Mouse (Mus musculus): ENCODE results near the gene Acta2. TPM values are rescaled to one million over a fixed set of nuclear protein-coding genes. Genes with fewer than 3 reads are reported as not detected.
A peak's percentile ranks its signal among the peaks of the same experiment; 100 is the strongest.

The Acta2 gene
- polyA plus RNA-seq, 1 experiment from 2014 or later = 19.8 TPM

DNA sequence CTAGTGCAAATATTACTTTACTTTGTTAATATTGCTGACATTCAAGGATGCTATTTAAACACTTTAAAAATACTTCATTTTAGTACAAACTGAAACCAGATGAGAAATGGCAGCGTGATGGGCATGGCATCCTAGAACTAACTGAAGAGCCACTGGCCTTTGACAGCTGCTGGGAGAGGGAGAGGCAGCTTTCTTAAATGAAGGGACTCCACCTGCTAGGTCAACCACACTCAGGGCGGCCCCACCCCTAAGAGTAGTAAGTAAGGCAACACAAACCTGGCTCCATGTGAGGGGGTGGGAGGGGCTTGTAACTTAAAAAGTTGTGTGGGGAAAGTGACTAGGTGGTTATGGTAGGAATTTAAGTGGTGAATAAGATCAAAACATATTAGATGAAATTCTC lies 52.7 kb downstream of the Acta2 start:
- Histone ChIP-seq H3K9ac (no peak overlapping the region), H3K4me1 (replicated peaks) (0 out of 2 replicates have a peak, but pooled peaks cover 4% of the 10 kb centered on the region), H3K27me3 (no peaks in the 10 kb centered on the region), H3K36me3 (replicated peaks) (no peaks in the 10 kb centered on the region), H3K4me2 (no peak overlapping the region), H3K9me3 (replicated peaks) (no peaks in the 10 kb centered on the region), H3K27ac (replicated peaks) (no peak overlapping the region), H3K4me3 (replicated peaks) (no peak overlapping the region)
- ATAC-seq (ENCODE audit: insufficient read depth) = no peak
- 58% methylated on average over 2 of the region's 2 CpGs for WGBS (ENCODE audit: insufficient replicate concordance)

DNA sequence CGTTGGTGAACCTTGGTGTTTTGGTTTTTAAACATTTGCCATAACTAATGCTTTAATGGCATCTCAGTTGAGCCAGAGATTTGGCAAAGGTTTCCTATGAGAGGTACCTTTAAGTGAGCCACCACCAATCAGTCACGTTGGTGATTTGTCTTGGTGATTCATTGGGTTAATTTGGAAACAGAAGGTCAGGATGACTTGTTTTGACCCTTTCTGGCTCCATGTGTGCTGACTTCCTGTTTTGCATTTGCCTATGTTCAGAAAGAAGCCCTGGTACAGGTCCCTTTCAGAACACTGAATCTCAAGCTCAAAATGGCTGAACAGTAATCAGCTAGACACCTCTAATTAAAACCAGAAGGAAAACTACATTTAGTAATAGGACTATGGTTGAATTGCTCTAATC lies 55.9 kb downstream of the Acta2 start:
- no peak overlapping the region for H3K9ac ChIP-seq
- no peak overlapping the region for H3K4me2 ChIP-seq
- H3K9me3 ChIP-seq (replicated peaks) = no peaks in the 10 kb centered on the region
- no peak for ATAC-seq (ENCODE audit: insufficient read depth)
- no peaks in the 10 kb centered on the region for H3K27me3 ChIP-seq
- peaks cover 18% of the 10 kb centered on the region for H3K4me1 ChIP-seq (replicated peaks)
- H3K27ac ChIP-seq (replicated peaks) = no peak overlapping the region
- H3K36me3 ChIP-seq (replicated peaks) = no peaks in the 10 kb centered on the region
- H3K4me3 ChIP-seq (replicated peaks) = no peak overlapping the region
- WGBS (ENCODE audit: insufficient replicate concordance) = 42% methylated on average over 2 of the region's 2 CpGs

DNA sequence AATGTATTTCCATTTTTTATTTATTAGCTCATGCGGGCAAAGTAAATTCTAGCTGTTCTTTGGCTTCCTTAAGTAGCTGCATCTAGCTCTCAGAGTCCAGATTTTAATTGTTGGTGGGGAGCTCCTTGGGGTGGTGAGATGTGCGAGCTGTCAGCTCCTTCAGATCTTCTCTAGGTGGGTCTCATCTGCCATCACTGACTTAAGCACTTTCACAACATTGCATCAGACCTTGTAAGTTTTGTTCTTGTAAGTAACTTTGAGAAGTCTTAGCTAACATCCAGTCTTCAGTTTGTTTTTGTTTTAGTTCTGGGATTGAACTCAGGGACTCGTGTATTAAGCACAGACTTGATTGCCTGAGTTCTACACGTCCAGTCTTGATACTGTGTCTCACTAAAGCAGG lies 56.5 kb downstream of the Acta2 start:
- Histone ChIP-seq H3K36me3 (replicated peaks) (no peaks in the 10 kb centered on the region), H3K27ac (replicated peaks) (no peak overlapping the region), H3K27me3 (no peaks in the 10 kb centered on the region), H3K4me3 (replicated peaks) (no peak overlapping the region), H3K4me1 (replicated peaks) (peaks cover 22% of the 10 kb centered on the region), H3K9me3 (replicated peaks) (no peaks in the 10 kb centered on the region), H3K9ac (no peak overlapping the region), H3K4me2 (no peak overlapping the region)
- ATAC-seq (ENCODE audit: insufficient read depth) = no peak
- 59% methylated on average over 4 of the region's 4 CpGs for WGBS (ENCODE audit: insufficient replicate concordance)

DNA sequence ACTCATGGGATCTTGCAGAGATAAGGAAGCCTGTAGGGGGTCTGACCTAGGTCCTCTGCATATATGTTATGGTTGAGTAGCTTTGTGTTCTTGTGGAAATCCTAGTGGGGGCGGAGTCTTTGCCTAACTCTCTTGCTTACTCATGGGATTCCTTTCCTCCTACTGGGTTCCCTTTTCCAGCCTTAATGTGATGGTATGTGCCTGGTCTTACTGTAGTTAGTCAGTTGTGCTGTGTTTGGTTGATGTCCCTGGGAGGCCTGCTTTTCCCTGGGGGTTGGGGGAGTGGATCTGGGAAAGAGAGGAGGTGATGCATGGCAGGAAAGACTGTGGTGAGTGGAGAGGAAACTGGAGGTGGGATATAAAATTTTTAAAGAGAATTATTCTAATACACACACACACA lies 57.3 kb downstream of the Acta2 start:
- 92% methylated on average over 1 of the region's 1 CpGs for WGBS (ENCODE audit: insufficient replicate concordance)
- H3K4me1 ChIP-seq (replicated peaks) = peaks cover 27% of the 10 kb centered on the region
- no peaks in the 10 kb centered on the region for H3K36me3 ChIP-seq (replicated peaks)
- no peak for ATAC-seq (ENCODE audit: insufficient read depth)
- H3K4me2 ChIP-seq = no peak overlapping the region
- no peaks in the 10 kb centered on the region for H3K27me3 ChIP-seq
- no peak overlapping the region for H3K4me3 ChIP-seq (replicated peaks)
- H3K9me3 ChIP-seq (replicated peaks) = no peaks in the 10 kb centered on the region
- H3K9ac ChIP-seq = no peak overlapping the region
- no peak overlapping the region for H3K27ac ChIP-seq (replicated peaks)

DNA sequence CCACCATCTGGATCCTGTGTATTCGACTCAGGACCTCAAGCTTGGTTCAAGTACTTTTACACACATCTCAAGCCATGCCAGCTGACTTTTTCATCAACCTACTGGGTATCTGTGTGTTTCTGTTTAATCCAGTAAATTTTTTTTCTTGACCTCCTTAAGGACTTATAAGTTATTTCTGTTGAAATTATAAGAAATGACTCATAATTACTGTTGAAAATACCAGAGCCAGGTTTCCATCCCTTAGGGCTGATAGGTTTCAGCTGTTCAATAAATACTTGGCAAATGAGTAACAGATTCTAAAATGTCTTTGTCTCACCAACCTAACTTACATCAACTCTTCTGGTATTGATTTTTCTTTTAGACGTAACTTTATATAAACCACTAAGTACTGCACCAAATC lies 60.4 kb downstream of the Acta2 start:
- no peak for ATAC-seq (ENCODE audit: insufficient read depth)
- Histone ChIP-seq H3K27me3 (peaks cover 8% of the 10 kb centered on the region; the same call in 1 of the 2 replicates), H3K4me3 (replicated peaks) (no peak overlapping the region), H3K4me2 (no peak overlapping the region), H3K9ac (no peak overlapping the region), H3K27ac (replicated peaks) (no peak overlapping the region), H3K36me3 (replicated peaks) (no peaks in the 10 kb centered on the region), H3K4me1 (replicated peaks) (peaks cover 33% of the 10 kb centered on the region), H3K9me3 (replicated peaks) (no peaks in the 10 kb centered on the region)
- 48% methylated on average over 2 of the region's 2 CpGs for WGBS (ENCODE audit: insufficient replicate concordance)

DNA sequence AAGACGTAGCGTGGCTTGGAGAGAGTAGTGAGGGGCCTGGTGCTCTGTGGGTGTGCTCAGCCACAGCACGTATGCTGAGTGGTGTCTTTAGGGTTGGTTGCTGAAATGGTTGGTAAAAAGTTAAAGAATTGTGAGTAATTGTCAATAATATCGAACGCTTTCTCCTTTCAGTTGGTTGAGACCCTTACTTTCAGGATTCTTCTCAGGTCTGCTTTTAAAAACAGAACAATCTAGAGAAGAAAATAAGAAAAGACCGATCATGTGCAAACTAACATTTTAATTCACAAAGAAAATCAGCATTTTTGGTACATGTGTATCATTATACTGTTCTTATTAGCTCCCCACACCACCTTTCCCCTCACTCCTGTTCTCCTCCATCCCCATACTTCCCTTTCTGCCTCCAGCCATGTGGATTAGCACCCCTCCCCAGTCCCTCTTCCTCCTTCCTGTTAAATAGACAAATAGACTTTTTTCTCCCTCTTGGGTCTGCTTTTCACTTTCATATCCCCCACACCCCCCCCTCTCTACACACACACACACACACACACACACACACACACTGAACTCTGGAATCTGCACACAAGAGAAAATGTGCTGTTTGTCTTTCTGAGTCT lies 61.2 kb downstream of the Acta2 start:
- H3K27ac ChIP-seq (replicated peaks) = no peak overlapping the region
- no peak overlapping the region for H3K9ac ChIP-seq
- WGBS (ENCODE audit: insufficient replicate concordance) = 69% methylated on average over 6 of the region's 6 CpGs
- no peak for ATAC-seq (ENCODE audit: insufficient read depth)
- no peaks in the 10 kb centered on the region for H3K9me3 ChIP-seq (replicated peaks)
- H3K27me3 ChIP-seq = peaks cover 8% of the 10 kb centered on the region; the same call in 1 of the 2 replicates
- H3K4me3 ChIP-seq (replicated peaks) = peak overlapping the region; percentile 65
- peaks cover 33% of the 10 kb centered on the region for H3K4me1 ChIP-seq (replicated peaks)
- H3K36me3 ChIP-seq (replicated peaks) = no peaks in the 10 kb centered on the region
- H3K4me2 ChIP-seq = peak overlapping the region; percentile 83

DNA sequence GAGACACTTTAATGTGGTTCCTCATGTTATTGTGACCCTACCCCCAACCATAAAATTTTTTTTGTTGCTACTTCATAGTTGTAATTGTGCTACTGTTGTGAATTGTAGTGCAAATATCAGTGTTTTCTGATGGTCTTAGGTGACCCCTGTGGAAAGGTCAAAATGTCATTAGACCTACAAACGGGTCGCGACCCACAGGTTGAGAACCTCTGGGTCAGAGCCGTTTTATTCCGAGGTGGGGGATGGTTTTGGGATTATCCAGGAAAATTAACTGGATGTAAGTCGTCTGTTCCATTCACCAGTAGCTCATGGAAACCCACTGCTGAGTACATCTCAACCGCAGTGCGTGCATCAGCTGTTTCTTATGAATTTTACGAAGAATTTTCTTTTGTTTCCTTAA lies 61.7 kb downstream of the Acta2 start:
- H3K9ac ChIP-seq = peak overlapping the region; percentile 45; the same call in 1 of the 2 replicates
- H3K27me3 ChIP-seq = peaks cover 8% of the 10 kb centered on the region; the same call in 1 of the 2 replicates
- peaks cover 33% of the 10 kb centered on the region for H3K4me1 ChIP-seq (replicated peaks)
- H3K4me3 ChIP-seq (replicated peaks) = peak overlapping the region; percentile 65
- H3K9me3 ChIP-seq (replicated peaks) = no peaks in the 10 kb centered on the region
- peak overlapping the region; percentile 83 for H3K4me2 ChIP-seq
- no peak overlapping the region for H3K27ac ChIP-seq (replicated peaks)
- ATAC-seq (ENCODE audit: insufficient read depth) = no peak
- H3K36me3 ChIP-seq (replicated peaks) = no peaks in the 10 kb centered on the region
- WGBS (ENCODE audit: insufficient replicate concordance) = 59% methylated on average over 9 of the region's 9 CpGs

DNA sequence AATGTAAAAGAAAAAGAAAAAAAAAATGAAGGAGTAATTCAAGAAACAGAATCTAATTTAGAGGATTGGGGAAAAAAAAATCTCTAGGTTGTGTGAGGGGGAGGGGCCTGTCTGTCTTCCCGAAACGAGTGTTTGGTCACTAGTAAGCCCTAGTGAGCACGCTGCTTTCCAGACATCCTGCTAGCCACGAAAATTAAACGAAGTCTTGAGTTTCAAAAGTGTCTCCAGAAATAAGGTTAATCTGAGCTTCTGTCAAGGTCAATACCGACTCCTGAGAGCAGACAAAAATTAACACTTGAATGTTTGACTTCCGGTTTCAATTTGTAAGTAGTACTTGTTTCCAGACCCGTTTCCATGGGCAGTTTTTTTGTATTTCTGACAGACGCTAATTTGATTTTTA lies 62.2 kb downstream of the Acta2 start:
- peak overlapping the region; percentile 83 for H3K4me2 ChIP-seq
- H3K9me3 ChIP-seq (replicated peaks) = no peaks in the 10 kb centered on the region
- no peaks in the 10 kb centered on the region for H3K36me3 ChIP-seq (replicated peaks)
- WGBS (ENCODE audit: insufficient replicate concordance) = 2% methylated on average over 9 of the region's 9 CpGs
- H3K4me3 ChIP-seq (replicated peaks) = peak overlapping the region; percentile 65
- peaks cover 33% of the 10 kb centered on the region for H3K4me1 ChIP-seq (replicated peaks)
- H3K9ac ChIP-seq = peak overlapping the region; percentile 45
- H3K27me3 ChIP-seq = peaks cover 8% of the 10 kb centered on the region; the same call in 1 of the 2 replicates
- no peak for ATAC-seq (ENCODE audit: insufficient read depth)
- H3K27ac ChIP-seq (replicated peaks) = no peak overlapping the region

DNA sequence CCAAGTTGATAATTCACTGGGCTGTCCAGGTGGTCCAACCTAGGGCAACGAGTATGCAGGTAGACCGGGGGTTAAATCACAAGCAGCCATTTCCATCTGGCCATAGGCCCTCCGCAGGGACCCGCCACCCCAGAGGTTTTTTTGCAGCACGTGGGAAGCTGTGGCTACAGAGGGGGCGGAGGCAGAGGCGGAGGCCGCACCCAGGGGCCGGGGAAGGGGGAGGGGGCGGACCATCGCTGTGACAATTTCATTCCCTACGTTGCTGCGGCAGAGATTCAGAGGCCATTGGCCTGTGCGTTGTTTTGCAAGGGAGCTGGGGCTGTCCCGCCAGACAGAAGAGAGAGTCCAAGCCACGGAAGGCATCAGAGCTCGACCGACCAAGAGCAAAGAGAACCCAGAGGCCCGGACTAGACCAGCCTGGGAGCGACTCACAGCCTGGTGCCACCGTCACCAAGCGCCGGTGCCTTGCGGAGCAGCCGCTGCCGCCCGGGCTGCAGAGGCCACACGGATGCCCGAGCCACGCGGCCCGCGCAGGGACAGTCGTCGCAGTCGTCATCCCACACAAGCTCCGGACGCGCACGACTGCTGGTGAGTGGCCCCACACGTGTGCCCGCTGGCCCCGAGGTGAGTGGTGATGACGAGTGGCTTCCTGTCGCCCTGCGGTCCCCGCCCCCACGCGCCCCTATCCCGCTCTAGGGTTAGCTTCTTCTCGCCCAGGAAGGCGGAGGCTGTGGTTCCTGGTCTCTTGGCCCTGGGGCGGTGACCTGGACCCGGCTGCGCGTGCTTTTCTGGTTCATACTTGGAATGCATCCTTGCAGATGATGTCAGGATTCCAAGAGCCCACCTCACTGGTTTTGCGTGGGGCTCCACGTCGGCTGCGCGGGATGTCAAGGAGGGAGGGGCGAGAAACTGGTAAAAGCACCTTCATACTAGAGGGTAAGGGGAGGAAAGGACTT lies 63.1 kb downstream of the Acta2 start, which contains the start of gene Stambpl1:
Stambpl1 (plus strand) TSS at position 222 of the 956 bp plus-strand sequence.
- Histone ChIP-seq H3K4me3 (replicated peaks) (peak within 1 kb of the TSS; percentile 65), H3K27me3 (peaks cover 8% of the 10 kb centered on the region; the same call in 1 of the 2 replicates), H3K27ac (replicated peaks) (peak within 1 kb of the TSS; percentile 67), H3K4me1 (replicated peaks) (peaks cover 27% of the 10 kb centered on the region), H3K4me2 (peak within 1 kb of the TSS; percentile 83), H3K9me3 (replicated peaks) (no peaks in the 10 kb centered on the region), H3K36me3 (replicated peaks) (no peaks in the 10 kb centered on the region), H3K9ac (peak within 1 kb of the TSS; percentile 45)
- under 1% methylated on average over 62 of the region's 62 CpGs for WGBS (ENCODE audit: insufficient replicate concordance)
- ATAC-seq (ENCODE audit: insufficient read depth) = peak; percentile 76

DNA sequence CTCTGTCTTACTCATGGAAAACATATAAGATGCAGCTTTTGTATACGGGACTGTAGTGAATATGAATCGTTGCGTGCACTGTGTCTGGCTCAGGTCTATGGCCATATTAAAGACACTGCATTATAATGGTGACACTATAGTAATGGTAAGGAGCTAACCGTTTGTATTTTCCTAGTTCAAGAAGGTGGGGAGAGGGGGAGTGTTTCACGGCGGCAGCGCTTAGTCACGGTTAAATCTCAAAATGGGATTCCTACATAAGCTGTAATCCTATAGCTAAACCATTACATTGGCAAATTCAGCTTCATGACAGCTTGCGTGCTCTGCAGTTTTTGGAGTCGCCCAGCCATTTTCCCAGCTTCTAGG lies 63.8 kb downstream of the Acta2 start:
- WGBS (ENCODE audit: insufficient replicate concordance) = 35% methylated on average over 10 of the region's 10 CpGs
- H3K27me3 ChIP-seq = peaks cover 8% of the 10 kb centered on the region; the same call in 1 of the 2 replicates
- no peak overlapping the region for H3K9ac ChIP-seq
- H3K27ac ChIP-seq (replicated peaks) = no peak overlapping the region
- peak overlapping the region; percentile 83 for H3K4me2 ChIP-seq
- no peaks in the 10 kb centered on the region for H3K9me3 ChIP-seq (replicated peaks)
- ATAC-seq (ENCODE audit: insufficient read depth) = no peak
- H3K4me1 ChIP-seq (replicated peaks) = peaks cover 24% of the 10 kb centered on the region
- H3K36me3 ChIP-seq (replicated peaks) = no peaks in the 10 kb centered on the region
- H3K4me3 ChIP-seq (replicated peaks) = peak overlapping the region; percentile 65

Measured in liver, embryonic 15.5 days (tissue).